Mouse (Mus musculus): ENCODE measurements around the gene Fbxo44. TPM values are rescaled to one million over a fixed set of nuclear protein-coding genes. Genes with fewer than 3 reads are reported as not detected.

The Fbxo44 gene
- polyA plus RNA-seq (2015; fragmentation: Nextera tagmentation; extraction: Ambion mirVana) = 4.1 TPM in 2 replicates

GRCm38 (mm10) chr4:148160436-148161390, at the start of gene Fbxo44, which contains the start of gene Fbxo2:
Fbxo44 (minus strand) TSS chr4:148160482.
Fbxo2 (plus strand) TSS chr4:148160621.
- no peak for DNase-seq (ENCODE audit: low spot score)
- H3K4me1 ChIP-seq (replicated peaks; ENCODE audit: control insufficient read depth, insufficient read depth) = no peaks in the 10 kb centered on the region
- no peaks in the 10 kb centered on the region for H3K36me3 ChIP-seq (ENCODE audit: control insufficient read depth, insufficient read depth, low read length)
- peak within 1 kb of the TSS; percentile 35; the same call in 1 of the 2 replicates for H3K27ac ChIP-seq (replicated peaks)
- H3K4me2 ChIP-seq (replicated peaks; ENCODE audit: low read depth) = peak within 1 kb of the TSS; percentile 99
- H3K4me3 ChIP-seq (ENCODE audit: low read depth, low read length) = peak within 1 kb of the TSS; percentile 59
- H3K27me3 ChIP-seq (ENCODE audit: control insufficient read depth, insufficient read depth, low read length) = peaks cover 16% of the 10 kb centered on the region
- TF ChIP-seq EP300 (optimal IDR thresholded peaks at IDR 0.05) = no peak
- TF ChIP-seq CTCF (IDR thresholded peaks at IDR 0.05; ENCODE audit: low read depth) = no peak
- WGBS = 1% methylated on average over 40 of the region's 43 CpGs
- H3K9ac ChIP-seq (ENCODE audit: low read length) = peak within 1 kb of the TSS; percentile 71
- H3K9me3 ChIP-seq (ENCODE audit: control insufficient read depth, low read length) = no peaks in the 10 kb centered on the region
- peak; percentile 46 for ATAC-seq (ENCODE audit: low FRiP score, low TSS enrichment)

GRCm38 (mm10) chr4:148204873-148205232, 44.6 kb upstream of the Fbxo44 start:
- Histone ChIP-seq H3K27me3 (ENCODE audit: control insufficient read depth, insufficient read depth, low read length) (no peaks in the 10 kb centered on the region), H3K9ac (ENCODE audit: low read length) (no peak overlapping the region), H3K9me3 (ENCODE audit: control insufficient read depth, low read length) (no peaks in the 10 kb centered on the region), H3K27ac (replicated peaks) (no peak overlapping the region), H3K4me2 (replicated peaks; ENCODE audit: low read depth) (no peak overlapping the region), H3K36me3 (ENCODE audit: control insufficient read depth, insufficient read depth, low read length) (no peaks in the 10 kb centered on the region), H3K4me1 (replicated peaks; ENCODE audit: control insufficient read depth, insufficient read depth) (no peaks in the 10 kb centered on the region), H3K4me3 (ENCODE audit: low read depth, low read length) (no peak overlapping the region)
- TF ChIP-seq EP300 (optimal IDR thresholded peaks at IDR 0.05) (no peak), CTCF (IDR thresholded peaks at IDR 0.05; ENCODE audit: low read depth) (no peak)
- no peak for ATAC-seq (ENCODE audit: low FRiP score, low TSS enrichment)
- WGBS = 57% methylated on average over 6 of the region's 6 CpGs
- DNase-seq (ENCODE audit: low spot score) = no peak

GRCm38 (mm10) chr4:148204061-148204872, 44.0 kb upstream of the Fbxo44 start:
- H3K4me3 ChIP-seq (ENCODE audit: low read depth, low read length) = no peak overlapping the region
- DNase-seq (ENCODE audit: low spot score) = no peak
- WGBS = 59% methylated on average over 15 of the region's 15 CpGs

GRCm38 (mm10) chr4:148203557-148203956, 43.3 kb upstream of the Fbxo44 start:
- Histone ChIP-seq H3K36me3 (ENCODE audit: control insufficient read depth, insufficient read depth, low read length) (no peaks in the 10 kb centered on the region), H3K9me3 (ENCODE audit: control insufficient read depth, low read length) (no peaks in the 10 kb centered on the region), H3K27me3 (ENCODE audit: control insufficient read depth, insufficient read depth, low read length) (no peaks in the 10 kb centered on the region), H3K27ac (replicated peaks) (no peak overlapping the region), H3K4me1 (replicated peaks; ENCODE audit: control insufficient read depth, insufficient read depth) (no peaks in the 10 kb centered on the region), H3K9ac (ENCODE audit: low read length) (no peak overlapping the region), H3K4me3 (ENCODE audit: low read depth, low read length) (no peak overlapping the region), H3K4me2 (replicated peaks; ENCODE audit: low read depth) (no peak overlapping the region)
- DNase-seq (ENCODE audit: low spot score) (no peak), ATAC-seq (ENCODE audit: low FRiP score, low TSS enrichment) (no peak)
- 93% methylated on average over 2 of the region's 2 CpGs for WGBS
- TF ChIP-seq EP300 (optimal IDR thresholded peaks at IDR 0.05) = no peak
- no peak for TF ChIP-seq CTCF (IDR thresholded peaks at IDR 0.05; ENCODE audit: low read depth)

More at GRCm38 (mm10) chr4:148204061-148204872, 44.0 kb upstream of the Fbxo44 start:
- TF ChIP-seq EP300 (optimal IDR thresholded peaks at IDR 0.05) (no peak), CTCF (IDR thresholded peaks at IDR 0.05; ENCODE audit: low read depth) (no peak)
- H3K4me1 ChIP-seq (replicated peaks; ENCODE audit: control insufficient read depth, insufficient read depth) = no peaks in the 10 kb centered on the region
- no peaks in the 10 kb centered on the region for H3K36me3 ChIP-seq (ENCODE audit: control insufficient read depth, insufficient read depth, low read length)
- no peak for ATAC-seq (ENCODE audit: low FRiP score, low TSS enrichment)
- H3K9ac ChIP-seq (ENCODE audit: low read length) = no peak overlapping the region
- H3K27ac ChIP-seq (replicated peaks) = no peak overlapping the region
- no peaks in the 10 kb centered on the region for H3K27me3 ChIP-seq (ENCODE audit: control insufficient read depth, insufficient read depth, low read length)
- no peaks in the 10 kb centered on the region for H3K9me3 ChIP-seq (ENCODE audit: control insufficient read depth, low read length)
- no peak overlapping the region for H3K4me2 ChIP-seq (replicated peaks; ENCODE audit: low read depth)

GRCm38 (mm10) chr4:148198721-148199120, 38.4 kb upstream of the Fbxo44 start:
- Histone ChIP-seq H3K9ac (ENCODE audit: low read length) (no peak overlapping the region), H3K36me3 (ENCODE audit: control insufficient read depth, insufficient read depth, low read length) (no peaks in the 10 kb centered on the region), H3K4me2 (replicated peaks; ENCODE audit: low read depth) (no peak overlapping the region), H3K9me3 (ENCODE audit: control insufficient read depth, low read length) (no peaks in the 10 kb centered on the region), H3K27me3 (ENCODE audit: control insufficient read depth, insufficient read depth, low read length) (no peaks in the 10 kb centered on the region), H3K4me3 (ENCODE audit: low read depth, low read length) (no peak overlapping the region), H3K4me1 (replicated peaks; ENCODE audit: control insufficient read depth, insufficient read depth) (no peaks in the 10 kb centered on the region), H3K27ac (replicated peaks) (no peak overlapping the region)
- ATAC-seq (ENCODE audit: low FRiP score, low TSS enrichment) (no peak), DNase-seq (ENCODE audit: low spot score) (no peak)
- 55% methylated on average over 10 of the region's 10 CpGs for WGBS
- TF ChIP-seq CTCF (IDR thresholded peaks at IDR 0.05; ENCODE audit: low read depth) (no peak), EP300 (optimal IDR thresholded peaks at IDR 0.05) (no peak)
